Mouse (Mus musculus): ENCODE data around the gene Oaz3.

The Oaz3 gene

DNA sequence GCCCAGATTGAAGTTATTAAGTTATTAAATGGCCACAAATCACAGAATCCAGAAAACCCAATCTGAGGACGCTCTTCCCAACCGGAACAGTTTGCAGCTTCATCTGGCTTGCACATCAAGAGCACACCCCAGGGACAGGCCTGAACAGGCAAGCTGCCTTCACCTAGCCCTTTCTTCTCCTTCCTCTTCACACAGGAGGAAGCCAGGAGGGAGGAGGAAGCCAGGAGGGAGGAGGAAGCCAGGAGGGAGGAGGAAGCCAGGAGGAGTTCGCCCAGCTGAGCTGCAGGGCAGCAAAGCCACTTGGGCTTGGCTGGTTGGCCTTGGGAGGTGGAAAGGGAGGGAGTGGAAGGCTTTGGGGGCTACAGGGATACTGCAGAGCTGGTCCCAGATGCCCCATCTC lies 25.2 kb upstream of the Oaz3 start:
- POLR2A ChIA-PET: interaction anchor here in 2 of 4 experiments (0.6 to 1.5 kb wide), 5 partner anchors 9 to 369 kb away, joined by 3 to 5 read pairs (median 3); partner anchors contain the start of genes Celf3 (in 1 of the 2) and Pogz (in 1 of the 2)
- CTCF ChIA-PET: interaction anchor here (0.6 to 1.6 kb wide), 4 partner anchors 12 to 33 kb away, joined by 3 to 6 read pairs (median 4); no protein-coding TSS in a partner anchor

DNA sequence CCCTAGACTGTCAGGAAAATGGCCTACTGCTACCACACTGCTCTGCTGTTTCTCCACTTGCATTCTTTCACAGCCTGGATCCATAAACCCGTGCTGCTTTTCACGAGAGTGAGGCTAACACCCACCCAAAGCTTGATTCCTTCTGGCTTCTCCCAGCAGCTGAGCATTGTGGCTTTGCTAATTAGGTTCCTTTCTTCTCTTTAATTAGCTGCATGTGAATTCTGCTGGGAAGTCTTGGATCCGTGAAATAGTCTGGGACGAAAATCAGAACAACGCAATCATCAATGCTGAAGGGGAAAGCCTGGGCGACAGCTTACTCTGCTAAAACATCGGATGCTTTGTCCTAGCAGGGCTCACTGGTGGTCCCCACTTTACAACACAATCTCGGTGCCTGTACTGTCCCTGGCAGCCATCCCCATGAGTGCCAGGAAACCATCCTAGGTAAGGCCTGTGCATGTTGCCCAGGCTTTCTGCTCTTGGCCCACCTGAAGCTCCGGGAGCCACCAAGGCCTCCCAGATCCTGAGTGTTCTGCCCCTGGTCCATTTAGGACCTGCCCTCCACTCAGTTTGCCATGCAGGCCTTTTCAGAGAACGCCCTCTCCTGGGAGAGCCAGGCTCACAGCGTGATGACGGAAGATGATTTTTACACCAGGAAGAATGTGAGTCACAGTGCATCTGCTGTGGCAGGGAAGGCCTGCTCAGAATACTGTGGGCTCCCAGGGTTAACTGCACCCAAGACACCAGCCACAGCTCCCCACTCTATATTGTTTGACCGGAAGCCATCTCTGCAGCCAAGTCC lies 22.1 kb upstream of the Oaz3 start:
- POLR2A ChIA-PET: interaction anchor here in 3 of 4 experiments (0.6 to 2.5 kb wide), 17 partner anchors 9 to 687 kb away, joined by 3 to 15 read pairs (median 4); partner anchors contain the start of genes Oaz3 (in 2 of the 3), Riiad1 (in 2 of the 3), Celf3 (in 1 of the 3) and Mrpl9 (in 1 of the 3)
- CTCF ChIA-PET: interaction anchor here in 2 of 4 experiments (0.6 to 1.3 kb wide), 6 partner anchors 9 to 344 kb away, joined by 3 to 5 read pairs (median 4); no protein-coding TSS in a partner anchor

DNA sequence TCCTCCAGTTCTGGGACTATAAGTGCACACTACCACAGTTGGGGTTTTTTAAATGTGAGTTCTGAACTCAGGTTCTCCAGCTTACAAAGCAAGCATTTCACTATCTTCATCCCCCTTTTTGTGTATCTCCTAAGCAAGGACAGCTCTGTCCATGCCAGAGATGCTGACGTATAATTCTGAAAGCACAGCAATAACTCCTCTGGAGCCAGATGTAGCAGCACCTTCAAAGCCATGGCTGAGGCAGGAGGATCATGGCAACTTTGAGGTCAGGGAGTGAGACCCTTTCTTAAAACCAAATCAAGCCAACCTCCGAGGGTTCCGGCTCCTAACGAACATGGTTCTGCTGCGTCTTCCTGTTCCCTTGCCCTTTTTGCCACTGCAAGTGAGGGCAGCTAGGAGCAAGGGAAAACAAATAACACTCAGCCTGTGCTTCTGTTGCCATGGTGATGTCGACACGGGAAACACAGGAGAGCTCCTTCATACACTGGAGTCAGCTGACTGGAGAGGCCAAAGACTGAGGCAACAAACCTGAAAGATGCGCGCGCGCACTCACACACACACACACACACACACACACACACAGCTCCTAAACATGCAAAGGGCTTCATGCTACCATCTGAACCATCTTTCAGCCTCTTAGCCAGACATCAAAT lies 20.3 kb upstream of the Oaz3 start:
- ChIA-PET POLR2A (interaction anchor here in 3 of 4 experiments (0.6 to 2.5 kb wide), 12 partner anchors 9 to 147 kb away, joined by 3 to 15 read pairs (median 4); partner anchors contain the start of genes Oaz3 (in 2 of the 3), Celf3 (in 1 of the 3), Mrpl9 (in 1 of the 3) and Riiad1 (in 1 of the 3)), CTCF (interaction anchor here in 3 of 4 experiments (0.6 to 1.4 kb wide), 6 partner anchors 8 to 98 kb away, joined by 3 to 6 read pairs (median 3); no protein-coding TSS in a partner anchor)

DNA sequence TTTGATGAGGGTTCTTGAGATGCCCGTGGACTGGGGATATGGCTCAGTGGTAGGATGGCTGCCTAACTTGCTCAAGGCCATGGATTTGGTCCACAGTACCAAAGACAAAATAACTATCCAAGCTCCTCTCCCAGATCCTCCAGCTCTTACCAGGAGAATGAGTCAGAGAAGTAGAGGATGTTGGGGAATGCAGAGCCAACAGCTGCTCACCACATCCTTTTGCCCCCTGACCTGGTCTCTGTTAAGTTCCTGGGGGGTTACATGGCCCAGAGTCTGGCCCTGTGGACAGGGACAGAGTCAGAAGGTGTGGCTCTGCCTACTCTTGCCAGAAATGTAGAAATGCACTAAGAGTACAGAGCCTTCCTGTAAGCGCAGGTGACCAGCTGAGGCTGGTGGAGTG lies 16.1 kb upstream of the Oaz3 start:
- ChIA-PET POLR2A (interaction anchor here in 1 of 4 experiments (0.8 kb wide), 1 partner anchor 10 kb away, joined by 3 read pairs; no protein-coding TSS in a partner anchor), CTCF (interaction anchor here in 2 of 4 experiments (0.6 to 1.2 kb wide), 2 partner anchors 43 to 90 kb away, joined by 3 read pairs; no protein-coding TSS in a partner anchor)

DNA sequence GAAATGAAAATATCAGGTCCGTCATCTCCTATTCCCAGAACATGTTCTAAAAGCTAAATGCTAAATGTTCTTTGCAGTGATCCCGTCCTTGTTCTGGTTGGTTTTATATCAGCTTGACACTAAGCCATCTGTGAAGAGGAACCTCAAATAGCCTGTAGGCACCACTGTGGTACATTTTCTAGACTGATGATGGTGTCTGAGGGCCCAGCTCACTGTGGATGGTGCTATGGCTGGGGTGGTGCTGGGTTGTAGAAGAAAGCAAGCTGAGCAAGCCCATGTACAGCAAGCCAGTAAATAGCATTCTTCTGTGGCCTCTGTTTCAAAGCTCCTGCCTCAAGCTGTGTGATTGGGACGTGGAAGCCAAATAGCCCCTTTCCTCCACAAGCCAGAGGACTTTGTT lies 13.3 kb upstream of the Oaz3 start:
- POLR2A ChIA-PET: interaction anchor here in 3 of 4 experiments (0.6 to 6.5 kb wide), 15 partner anchors 9 to 135 kb away, joined by 3 to 42 read pairs (median 4); partner anchors contain the start of genes Mrpl9 (in 2 of the 3), Riiad1 (in 2 of the 3), Celf3 (in 1 of the 3) and Oaz3 (in 1 of the 3)
- CTCF ChIA-PET: interaction anchor here (0.6 to 3.8 kb wide), 34 partner anchors 8 to 461 kb away, joined by 3 to 28 read pairs (median 4); no protein-coding TSS in a partner anchor

DNA sequence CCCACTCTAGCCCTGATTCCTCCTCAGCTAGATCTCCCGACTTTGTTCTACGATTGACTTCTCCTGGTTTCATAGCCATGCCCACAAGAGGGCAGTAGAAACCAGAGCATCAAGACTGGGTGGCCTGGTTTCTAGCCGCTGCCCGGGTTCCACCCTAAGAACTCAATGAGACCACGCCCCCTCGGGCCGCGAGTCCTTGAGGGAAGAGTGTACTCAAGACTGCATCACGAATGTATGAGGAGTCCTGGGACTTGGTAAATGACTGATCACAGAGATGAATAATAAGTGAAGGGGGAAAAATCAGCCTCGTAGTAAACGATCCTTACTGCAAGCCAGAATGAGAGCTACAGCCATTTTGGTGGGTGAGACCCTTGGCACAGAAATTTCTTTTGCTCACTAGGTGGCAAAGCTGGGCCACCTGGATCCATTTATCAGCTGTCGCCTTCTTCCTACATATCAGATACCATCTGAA lies 12.8 kb upstream of the Oaz3 start:
- POLR2A ChIA-PET: interaction anchor here in 3 of 4 experiments (0.6 to 6.5 kb wide), 17 partner anchors 8 to 718 kb away, joined by 3 to 42 read pairs (median 4); partner anchors contain the start of genes Mrpl9 (in 2 of the 3), Riiad1 (in 2 of the 3), Celf3 (in 1 of the 3) and Oaz3 (in 1 of the 3)

DNA sequence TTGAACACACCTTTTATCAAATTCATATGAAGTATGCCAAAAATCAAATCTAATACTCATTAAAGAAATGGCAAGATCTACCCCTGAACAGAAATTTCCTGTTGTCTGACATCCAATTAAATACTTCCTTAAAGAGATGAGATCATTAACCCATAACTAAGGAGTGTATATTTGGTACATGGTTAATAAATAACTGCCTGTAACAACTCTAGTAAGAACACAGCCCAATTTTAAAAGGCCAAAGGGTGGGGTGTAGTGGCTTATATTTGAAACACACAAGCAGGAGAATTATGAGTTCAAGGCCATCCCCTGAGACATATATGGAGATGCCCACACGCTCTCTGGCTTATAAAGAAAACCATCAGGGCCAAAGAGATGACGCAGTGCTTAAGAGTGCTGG lies 5.7 kb upstream of the Oaz3 start:
- POLR2A ChIA-PET: interaction anchor here in 1 of 4 experiments (0.6 to 1.2 kb wide), 5 partner anchors 9 to 106 kb away, joined by 3 to 7 read pairs (median 3); no protein-coding TSS in a partner anchor
- CTCF ChIA-PET: interaction anchor here in 1 of 4 experiments (1.6 kb wide), 1 partner anchor 57 kb away, joined by 5 read pairs; no protein-coding TSS in a partner anchor

More for the DNA sequence above, 12.8 kb upstream of the Oaz3 start:
- CTCF ChIA-PET: interaction anchor here (0.6 to 3.8 kb wide), 47 partner anchors 8 to 461 kb away, joined by 3 to 28 read pairs (median 4); partner anchors contain the start of genes Mrpl9 (in 1 of the 4), Oaz3 (in 1 of the 4) and Rorc (in 1 of the 4)

DNA sequence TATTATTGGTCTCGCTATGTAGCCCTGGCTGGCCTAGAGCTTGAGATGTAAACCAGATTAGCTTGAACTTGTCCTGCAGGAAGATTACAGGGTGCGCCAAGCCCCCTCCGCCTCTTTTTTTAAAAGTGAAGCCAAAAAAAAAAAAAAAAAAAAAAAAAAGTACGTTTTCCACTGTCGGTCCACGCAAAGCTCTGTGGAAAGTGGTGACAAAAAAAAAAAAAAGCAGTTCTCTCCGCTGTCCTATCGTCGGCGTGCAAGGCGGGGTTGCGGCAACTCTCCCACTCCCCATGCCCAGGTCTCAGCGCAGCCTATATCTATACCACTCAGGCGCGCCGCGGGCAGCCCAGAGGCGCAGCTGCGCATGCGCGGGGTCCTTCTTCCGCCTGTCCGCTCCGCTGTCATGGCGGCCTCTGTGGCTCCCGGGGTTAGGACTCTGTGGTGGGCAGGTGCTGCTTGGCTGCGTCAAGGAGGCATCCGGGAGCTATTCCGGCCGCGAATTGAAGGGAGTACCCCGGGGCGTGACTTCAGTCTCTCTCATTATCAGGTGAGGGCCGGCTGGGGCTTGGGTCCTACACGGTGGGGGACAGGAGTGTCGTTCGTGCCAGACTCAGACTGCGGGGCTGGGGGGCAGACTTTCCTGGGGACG lies 641 bp downstream of the Oaz3 start, which contains the start of gene Mrpl9:
Gene Mrpl9, plus strand, starts transcription at position 368 of the 646 bp plus-strand sequence.
- ChIA-PET CTCF (interaction anchor here (0.6 to 2.1 kb wide), 11 partner anchors 13 to 847 kb away, joined by 3 to 11 read pairs (median 4); partner anchors contain the start of gene Tdrkh (in 1 of the 4)), POLR2A (interaction anchor here (0.6 to 4.8 kb wide), 37 partner anchors 11 to 532 kb away, joined by 3 to 42 read pairs (median 4); partner anchors contain the start of genes Tdrkh (in 2 of the 4) and Tuft1 (in 1 of the 4))

DNA sequence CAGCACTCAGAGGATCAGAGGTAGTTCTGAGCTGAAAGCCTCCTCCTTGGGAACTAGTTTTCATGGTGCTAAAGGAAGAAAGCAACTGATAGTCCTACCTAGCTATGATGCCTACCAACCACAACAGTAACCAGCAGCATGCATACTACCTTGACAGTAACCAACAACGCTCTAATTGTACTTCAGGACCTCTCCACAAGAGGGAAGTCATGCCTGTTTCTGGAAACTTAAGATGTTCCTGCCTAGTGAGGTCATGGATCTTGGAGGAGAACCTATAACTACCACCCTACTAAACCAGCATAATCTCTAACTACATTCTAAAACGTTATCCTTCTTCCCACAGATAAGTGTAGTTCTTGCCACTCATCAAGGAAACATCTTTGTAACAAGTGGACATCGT lies 2.5 kb downstream of the Oaz3 start:
- ChIA-PET POLR2A (interaction anchor here in 1 of 4 experiments (0.7 kb wide), 1 partner anchor 79 kb away, joined by 3 read pairs; the partner anchor contains the start of gene C2cd4d), CTCF (interaction anchor here (0.5 to 1.9 kb wide), 6 partner anchors 13 to 334 kb away, joined by 3 to 10 read pairs (median 4); no protein-coding TSS in a partner anchor)

DNA sequence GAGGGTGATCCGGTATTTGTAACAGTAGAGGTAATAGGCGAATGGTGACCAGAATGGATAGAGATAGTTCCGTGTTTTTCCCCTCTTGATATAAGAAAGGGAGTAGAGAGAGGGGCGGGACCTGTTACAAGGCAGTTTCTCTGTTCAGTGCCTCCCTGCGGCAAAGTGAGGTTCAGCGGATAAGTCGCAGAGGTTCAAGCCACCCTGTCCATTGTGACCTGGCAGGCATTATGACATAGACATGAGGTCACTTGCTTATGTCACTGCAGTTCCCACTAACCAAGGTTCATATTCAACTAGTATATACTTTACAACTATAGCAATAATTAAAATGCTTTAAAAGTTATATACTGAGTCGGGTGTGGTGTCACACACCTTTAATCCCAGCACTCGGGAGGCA lies 7.3 kb downstream of the Oaz3 start:
- ChIA-PET CTCF (no interaction called here), POLR2A (no interaction called here)

DNA sequence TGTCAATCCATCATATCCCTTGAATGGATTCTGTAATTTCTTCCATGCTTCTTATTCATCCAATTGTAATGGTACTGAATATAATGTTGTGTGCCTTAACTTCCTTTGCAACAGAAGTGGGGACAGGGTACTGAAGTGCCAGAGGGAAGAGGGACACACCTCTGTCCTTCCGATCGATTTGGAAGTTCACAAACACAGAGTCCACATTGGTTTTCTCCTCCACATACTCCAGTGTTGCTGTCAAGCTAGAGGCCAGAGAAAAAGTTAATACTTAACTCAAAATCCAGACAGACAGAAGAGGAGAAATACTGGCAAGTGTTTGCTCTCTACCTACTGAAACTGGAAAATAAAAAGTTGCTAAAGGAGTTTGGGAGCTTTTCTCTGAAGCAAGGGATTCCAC lies 9.4 kb downstream of the Oaz3 start:
- ChIA-PET POLR2A (interaction anchor here in 1 of 4 experiments (1.8 kb wide), 1 partner anchor 10 kb away, joined by 4 read pairs; no protein-coding TSS in a partner anchor), CTCF (interaction anchor here in 1 of 4 experiments (1.7 kb wide), 1 partner anchor 67 kb away, joined by 4 read pairs; no protein-coding TSS in a partner anchor)

DNA sequence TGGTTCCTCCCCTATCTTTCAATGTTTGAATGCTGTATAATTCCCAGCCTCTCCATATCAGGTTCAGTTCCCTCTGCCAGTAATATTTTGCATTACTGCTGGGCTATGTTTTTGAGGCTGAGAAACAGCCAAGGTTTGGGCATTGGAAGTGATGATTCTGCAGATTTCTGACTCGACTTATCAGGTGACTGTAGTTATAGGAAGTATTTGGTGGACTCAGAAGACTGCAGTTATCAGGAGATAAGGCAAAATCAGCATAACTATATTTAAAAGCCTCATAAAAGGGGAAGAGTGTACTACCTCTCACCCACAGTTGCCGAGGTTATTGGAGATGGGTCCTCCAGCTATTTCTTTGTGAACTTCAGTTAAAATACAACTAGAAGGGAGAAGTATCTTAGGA lies 12.7 kb downstream of the Oaz3 start:
- ChIA-PET CTCF (no interaction called here), POLR2A (interaction anchor here in 1 of 4 experiments (1.4 kb wide), 1 partner anchor 12 kb away, joined by 8 read pairs; the partner anchor contains the start of gene Mrpl9)

DNA sequence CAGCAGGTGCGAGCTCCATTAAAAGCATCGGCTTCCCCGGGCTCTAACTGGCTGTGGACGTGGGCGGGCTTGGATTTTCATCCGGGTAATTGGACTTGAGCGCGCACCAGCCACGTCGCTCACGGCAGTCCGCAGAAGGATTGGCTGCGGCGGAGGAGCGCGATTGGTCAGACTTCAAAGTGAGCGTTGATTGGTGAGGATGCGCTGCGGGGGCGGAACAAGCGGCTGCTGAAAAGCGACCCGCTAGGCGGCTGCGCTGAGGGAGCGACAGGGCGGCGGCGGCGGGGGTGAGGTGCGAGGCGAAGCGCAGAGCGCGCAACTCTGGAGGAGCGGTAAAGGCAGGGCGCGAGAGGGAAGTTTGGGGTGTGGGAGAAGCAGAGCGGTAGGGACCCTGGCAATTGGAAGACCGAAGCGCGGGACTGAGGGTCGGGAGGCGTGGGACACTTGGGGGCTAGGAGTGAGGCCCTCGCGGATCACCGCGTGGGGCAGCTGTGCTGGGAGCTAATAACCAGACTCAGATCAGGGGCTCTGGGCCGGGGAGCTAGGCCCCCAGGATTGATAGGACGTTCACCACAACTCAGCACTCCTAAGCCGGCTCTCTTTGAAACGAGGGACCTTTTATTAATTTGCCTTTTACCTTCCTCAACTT lies 30.6 kb downstream of the Oaz3 start, which contains the start of gene Tdrkh:
Gene Tdrkh, plus strand, starts transcription at position 243 of the 649 bp plus-strand sequence.
- ChIA-PET POLR2A (interaction anchor here in 2 of 4 experiments (0.6 to 1.7 kb wide), 9 partner anchors 30 to 373 kb away, joined by 3 to 15 read pairs (median 3); partner anchors contain the start of genes Cgn (in 1 of the 2), Mrpl9 (in 1 of the 2), Oaz3 (in 1 of the 2) and Rorc (in 1 of the 2)), CTCF (interaction anchor here in 3 of 4 experiments (0.5 to 1.4 kb wide), 4 partner anchors 30 to 475 kb away, joined by 3 to 6 read pairs (median 4); partner anchors contain the start of gene Mrpl9 (in 1 of the 3))

DNA sequence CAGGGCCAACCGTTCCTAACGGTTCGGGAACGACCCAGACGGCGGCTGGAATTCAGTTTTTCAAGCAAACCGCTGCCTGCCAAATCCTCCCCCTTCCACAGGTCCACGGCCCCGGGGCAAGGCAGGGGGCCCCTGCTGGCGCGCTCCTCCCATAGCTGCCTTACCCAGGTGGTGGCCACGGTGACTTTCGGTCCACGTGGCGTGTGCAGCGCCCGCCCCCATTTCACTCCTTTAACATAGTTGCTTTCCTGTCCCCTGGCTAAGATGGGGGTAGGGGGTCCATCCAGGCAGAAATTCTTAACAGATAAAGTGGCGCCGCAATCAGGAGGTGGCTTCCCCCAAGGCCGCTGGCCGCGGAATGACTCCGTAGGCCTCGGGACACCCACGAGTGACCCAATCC lies 31.2 kb downstream of the Oaz3 start:
- ChIA-PET CTCF (interaction anchor here in 3 of 4 experiments (0.6 to 1.4 kb wide), 4 partner anchors 46 to 476 kb away, joined by 3 to 5 read pairs (median 3); no protein-coding TSS in a partner anchor), POLR2A (interaction anchor here in 2 of 4 experiments (0.6 to 1.7 kb wide), 8 partner anchors 30 to 374 kb away, joined by 3 to 15 read pairs (median 3); partner anchors contain the start of genes Cgn (in 1 of the 2), Mrpl9 (in 1 of the 2), Oaz3 (in 1 of the 2) and Rorc (in 1 of the 2))

DNA sequence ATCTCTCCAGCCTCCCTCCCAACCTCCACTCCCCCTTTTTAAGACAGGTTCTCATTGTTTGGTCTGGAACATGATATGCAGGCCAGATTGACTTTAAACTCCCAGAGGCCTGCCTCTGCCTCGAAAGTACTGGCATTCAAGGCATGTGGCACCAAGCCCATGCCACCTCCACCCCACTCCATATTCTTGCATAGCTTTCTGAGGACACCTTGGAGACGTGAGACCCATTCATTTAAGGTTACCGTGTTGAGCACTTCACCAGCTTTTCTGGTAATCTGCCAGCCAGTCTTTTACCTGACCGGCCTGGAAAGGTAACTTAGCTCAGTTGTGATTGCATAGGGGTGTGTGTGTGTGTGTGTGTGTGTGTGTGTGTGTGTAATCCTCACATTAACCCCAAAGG lies 38.2 kb downstream of the Oaz3 start:
- ChIA-PET CTCF (no interaction called here), POLR2A (interaction anchor here in 1 of 4 experiments (1.5 kb wide), 1 partner anchor 34 kb away, joined by 3 read pairs; no protein-coding TSS in a partner anchor)
